In genomic region chr4:154700921-154701412, GRCm38 (mm10) we compare ENCODE assay signal across 16 mouse cellular contexts. TPM values are rescaled to one million over a fixed set of nuclear protein-coding genes. Genes with fewer than 3 reads are reported as not detected.
A peak's percentile ranks its signal among the peaks of the same experiment; 100 is the strongest.
DNase-seq lines count a peak whose midpoint lies in the region; ATAC-seq and TF ChIP-seq lines count a peak whose summit lies in the region.
"Had no signal": no experiment of that assay in that cellular context is flagged by ENCODE, and none has a peak within 500 bp of the region (broad histone marks: within the 10 kb centered on the region; RNA-seq: fewer than 3 reads in every experiment).

No protein-coding gene starts in this region.

- peaks cover 40% of the 10 kb centered on the region for H3K4me1 ChIP-seq in heart, embryonic 13.5 days
- no peaks in the 10 kb centered on the region for H3K4me1 ChIP-seq in midbrain, postnatal 0 days (ENCODE audit: insufficient read depth, low read length)
- H3K4me1 ChIP-seq in hindbrain, embryonic 13.5 days (replicated peaks): peaks cover 8% of the 10 kb centered on the region
- 0 out of 2 replicates have a peak, but pooled peaks cover 3% of the 10 kb centered on the region for H3K4me1 ChIP-seq in hindbrain, embryonic 14.5 days (replicated peaks; ENCODE audit: control insufficient read depth, insufficient read depth, low read length)

- H3K4me2 ChIP-seq in heart, embryonic 13.5 days: peak overlapping the region; percentile 29
- no peak overlapping the region for H3K4me2 ChIP-seq in midbrain, postnatal 0 days (ENCODE audit: low read depth, low read length, poor library complexity, severe bottlenecking)
- no peak overlapping the region for H3K4me2 ChIP-seq in hindbrain, embryonic 13.5 days
- no peak overlapping the region for H3K4me2 ChIP-seq in hindbrain, embryonic 14.5 days (replicated peaks)

- H3K27ac ChIP-seq in heart, embryonic 13.5 days (replicated peaks): peak overlapping the region; percentile 46; the same call in 1 of the 2 replicates
- H3K27ac ChIP-seq in midbrain, postnatal 0 days (ENCODE audit: low read depth, low read length): no peak overlapping the region
- no peak overlapping the region for H3K27ac ChIP-seq in hindbrain, embryonic 13.5 days
- H3K27ac ChIP-seq in hindbrain, embryonic 14.5 days: no peak overlapping the region
- H3K27ac ChIP-seq: liver, embryonic 14.5 days had no signal

- ATAC-seq in heart, embryonic 13.5 days (ENCODE audit: extremely low read depth, insufficient number of reproducible peaks, low FRiP score, low TSS enrichment): no peak; the same call in 1 of the 2 replicates
- ATAC-seq in midbrain, postnatal 0 days (ENCODE audit: low FRiP score): no peak
- no peak for ATAC-seq in hindbrain, embryonic 13.5 days (ENCODE audit: low FRiP score)
- no peak for ATAC-seq in hindbrain, embryonic 14.5 days (ENCODE audit: low FRiP score)
- ATAC-seq: inflammation-experienced regulatory T-cells, adult 6 months had no signal

- H3K9me3 ChIP-seq in heart, embryonic 13.5 days: no peaks in the 10 kb centered on the region
- H3K9me3 ChIP-seq in midbrain, postnatal 0 days (ENCODE audit: low read length): no peaks in the 10 kb centered on the region
- no peaks in the 10 kb centered on the region for H3K9me3 ChIP-seq in hindbrain, embryonic 13.5 days
- H3K9me3 ChIP-seq in hindbrain, embryonic 14.5 days (ENCODE audit: control insufficient read depth, low read length): no peaks in the 10 kb centered on the region

- no peak for TF ChIP-seq CTCF in midbrain, postnatal 0 days (IDR thresholded peaks at IDR 0.05)

- H3K36me3 ChIP-seq in heart, embryonic 13.5 days: no peaks in the 10 kb centered on the region
- no peaks in the 10 kb centered on the region for H3K36me3 ChIP-seq in midbrain, postnatal 0 days (ENCODE audit: insufficient read depth, low read length)
- H3K36me3 ChIP-seq in hindbrain, embryonic 13.5 days: no peaks in the 10 kb centered on the region
- H3K36me3 ChIP-seq in hindbrain, embryonic 14.5 days (replicated peaks; ENCODE audit: control insufficient read depth, insufficient read depth): no peaks in the 10 kb centered on the region

- H3K9ac ChIP-seq in heart, embryonic 13.5 days: 0 out of 2 replicates have a peak overlapping the region, but pooled peaks have one; percentile 29
- H3K9ac ChIP-seq in midbrain, postnatal 0 days (replicated peaks; ENCODE audit: low read length, poor library complexity, severe bottlenecking): no peak overlapping the region
- H3K9ac ChIP-seq in hindbrain, embryonic 13.5 days: no peak overlapping the region
- H3K9ac ChIP-seq in hindbrain, embryonic 14.5 days: no peak overlapping the region
- H3K9ac ChIP-seq: liver, embryonic 14.5 days had no signal

- no peak overlapping the region for H3K4me3 ChIP-seq in heart, embryonic 13.5 days
- no peak overlapping the region for H3K4me3 ChIP-seq in midbrain, postnatal 0 days (ENCODE audit: low read depth, low read length)
- no peak overlapping the region for H3K4me3 ChIP-seq in hindbrain, embryonic 13.5 days
- no peak overlapping the region for H3K4me3 ChIP-seq in hindbrain, embryonic 14.5 days (replicated peaks; ENCODE audit: low read length)
- H3K4me3 ChIP-seq: myocyte had no signal

- WGBS in heart, embryonic 13.5 days: 55% methylated on average over 13 of the region's 13 CpGs
- 86% methylated on average over 13 of the region's 13 CpGs for WGBS in midbrain, postnatal 0 days
- WGBS in hindbrain, embryonic 13.5 days: 82% methylated on average over 13 of the region's 13 CpGs
- 88% methylated on average over 13 of the region's 13 CpGs for WGBS in hindbrain, embryonic 14.5 days

- DNase-seq in kidney, adult 9 months: peak; percentile 31
- no peak for DNase-seq in kidney, postnatal 4 days
- peak; percentile 41 for DNase-seq in kidney, postnatal 14 days
- DNase-seq in lung, postnatal 14 days: peak; percentile 13
- DNase-seq in midbrain, postnatal 0 days (ENCODE audit: low spot score): no peak
- no peak for DNase-seq in hindbrain, embryonic 14.5 days (ENCODE audit: low spot score)
- DNase-seq: cerebellum, adult 18-20 months; layer of hippocampus, postnatal 36 days; thymus, postnatal 4 days had no signal

- peaks cover 17% of the 10 kb centered on the region; the same call in 1 of the 2 replicates for H3K27me3 ChIP-seq in heart, embryonic 13.5 days (replicated peaks)
- H3K27me3 ChIP-seq in midbrain, postnatal 0 days (ENCODE audit: insufficient read depth, low read length): no peaks in the 10 kb centered on the region
- H3K27me3 ChIP-seq in hindbrain, embryonic 13.5 days: peaks cover 16% of the 10 kb centered on the region; the same call in 1 of the 2 replicates
- no peaks in the 10 kb centered on the region for H3K27me3 ChIP-seq in hindbrain, embryonic 14.5 days (ENCODE audit: control insufficient read depth, insufficient read depth, low read length)

RNA-seq across cellular contexts. Expression of gene Actrt2, which starts 33.3 kb away (rescaled TPM):
- not detected in 2 replicates for polyA plus RNA-seq in heart, embryonic 13.5 days (2015; fragmentation: Nextera tagmentation; extraction: Ambion mirVana)
- total RNA-seq in midbrain, postnatal 0 days (2014; rRNA removed): not detected in 2 replicates
- not detected in 2 replicates for polyA plus RNA-seq in midbrain, postnatal 0 days (2015; fragmentation: Nextera tagmentation; extraction: Ambion mirVana)
- polyA plus RNA-seq in hindbrain, embryonic 13.5 days (2015; fragmentation: Nextera tagmentation; extraction: Ambion mirVana): not detected in 2 replicates
- polyA plus RNA-seq in hindbrain, embryonic 14.5 days (2014; fragmentation: Nextera tagmentation; extraction: Ambion mirVana): not detected in 2 replicates
- total RNA-seq: layer of hippocampus, postnatal 36 days had no signal
- polyA plus RNA-seq: frontal cortex, adult 2 months; inflammation-experienced regulatory T-cells, adult 6 months; liver, embryonic 14.5 days; myocyte; stomach, embryonic 14.5 days had no signal

Comparison
In these comparisons a context has a peak if more than half of its experiments do, and no peak if none do; other contexts are left out.
1. DNase-seq: peak in kidney, adult 9 months (single experiment), kidney, postnatal 14 days (single experiment) and lung, postnatal 14 days (single experiment); none in kidney, postnatal 4 days (0 of 2), midbrain, postnatal 0 days (single experiment) and hindbrain, embryonic 14.5 days (single experiment).